Mouse (Mus musculus) testis, adult 2 months (tissue): ENCODE results near the gene Krba1. TPM values are rescaled to one million over a fixed set of nuclear protein-coding genes. Genes with fewer than 3 reads are reported as not detected.

Experiments used
- H3K27ac ChIP-seq: fragments of 200-500 bp; 2 replicates; pipeline ENCODE4 v1.5.1; 2012; ENCODE audit warnings: low read depth, low read length; ENCODE audit not compliant: control insufficient read depth, insufficient read depth
- H3K27me3 ChIP-seq: fragments of 200-500 bp; 2 replicates; pipeline ENCODE4 v1.6.1; 2012; ENCODE audit warnings: mild to moderate bottlenecking, low read length, moderate library complexity; ENCODE audit not compliant: control insufficient read depth, insufficient read depth
- H3K36me3 ChIP-seq: fragments of 200-500 bp; 2 replicates; pipeline ENCODE4 v1.6.1; 2012; ENCODE audit warnings: mild to moderate bottlenecking, low read length; ENCODE audit not compliant: control insufficient read depth, insufficient read depth
- H3K4me1 ChIP-seq: fragments of 200-500 bp; 2 replicates; pipeline ENCODE4 v1.6.1; 2012; ENCODE audit warnings: low read length; ENCODE audit not compliant: control insufficient read depth, insufficient read depth
- H3K4me3 ChIP-seq: fragments of 200-500 bp; 2 replicates; pipeline ENCODE4 v1.5.1; 2012; ENCODE audit warnings: low read depth, mild to moderate bottlenecking, low read length, moderate library complexity, mixed read lengths; ENCODE audit not compliant: control insufficient read depth
- CTCF ChIP-seq: fragments of 200-500 bp; IDR thresholded peaks from 2 replicates; pipeline ENCODE4 v1.5.1; 2012; ENCODE audit warnings: low read depth, mild to moderate bottlenecking, inconsistent platforms, low read length, moderate library complexity; ENCODE audit not compliant: control insufficient read depth, insufficient read depth, insufficient replicate concordance
- POLR2A ChIP-seq: fragments of 200-500 bp; IDR thresholded peaks from 2 replicates; pipeline ENCODE4 v1.6.1; 2012; ENCODE audit warnings: low read depth, mild to moderate bottlenecking, inconsistent platforms, low read length, moderate library complexity; ENCODE audit not compliant: control insufficient read depth
- polyA plus RNA-seq: library from polyadenylated mRNA; depleted of rRNA; stranded (reverse); fragments of >200 nt; gene quantifications from 2 replicates; pipeline ENCODE4 v1.2.3, GENCODE M21; 2012

Gene Krba1
- polyA plus RNA-seq, 1 experiment = 54.8 TPM

GRCm38 (mm10) chr6:48426956-48427355 lies 31.6 kb downstream of the Krba1 start:
- H3K27ac ChIP-seq = no peak overlapping the region
- H3K4me3 ChIP-seq = no peak overlapping the region
- no peaks in the 10 kb centered on the region for H3K36me3 ChIP-seq
- TF ChIP-seq POLR2A (no peak), CTCF (no peak)
- H3K27me3 ChIP-seq = no peaks in the 10 kb centered on the region
- no peaks in the 10 kb centered on the region for H3K4me1 ChIP-seq

DNA sequence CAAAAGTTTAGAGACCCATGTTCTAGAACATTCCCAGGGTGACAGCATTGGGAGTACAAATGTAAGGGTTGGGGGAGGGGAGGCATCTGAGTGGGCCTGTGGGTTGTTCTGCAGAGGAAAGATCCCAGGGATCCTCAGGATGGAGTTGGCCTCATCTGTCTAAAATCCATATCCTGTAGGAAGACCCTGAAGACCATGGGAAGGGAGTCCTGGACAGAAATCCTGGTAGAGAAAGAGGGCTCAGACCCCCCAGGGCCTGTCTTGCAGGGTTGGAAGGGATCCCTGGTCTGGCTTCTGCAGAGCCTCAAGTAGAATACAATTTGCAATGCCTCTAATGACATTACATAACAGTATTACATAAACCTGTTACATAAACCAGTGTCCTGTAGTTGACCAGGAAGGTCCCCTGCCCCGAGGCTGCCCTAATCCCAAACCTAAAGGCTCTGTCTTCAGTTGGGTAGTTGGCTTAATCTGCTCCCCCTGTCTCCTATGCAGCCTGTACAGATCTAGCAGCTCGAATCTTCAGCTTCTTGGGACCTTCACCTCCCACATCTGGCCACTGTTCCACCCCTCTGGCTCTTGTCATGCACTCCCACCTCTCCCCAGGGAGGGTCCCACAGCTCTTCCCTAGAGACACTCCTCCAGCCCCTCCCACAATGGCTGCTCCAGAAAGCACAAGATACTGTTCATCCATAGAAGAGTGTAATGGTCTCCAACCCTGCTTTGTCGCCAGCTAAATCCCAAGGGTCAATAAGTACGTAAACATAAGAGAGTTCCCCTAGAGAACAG lies 33.6 kb downstream of the Krba1 start:
- no peaks in the 10 kb centered on the region for H3K27me3 ChIP-seq
- no peaks in the 10 kb centered on the region for H3K36me3 ChIP-seq
- H3K4me1 ChIP-seq = no peaks in the 10 kb centered on the region
- no peak overlapping the region for H3K4me3 ChIP-seq
- TF ChIP-seq CTCF (no peak), POLR2A (no peak)
- no peak overlapping the region for H3K27ac ChIP-seq

DNA sequence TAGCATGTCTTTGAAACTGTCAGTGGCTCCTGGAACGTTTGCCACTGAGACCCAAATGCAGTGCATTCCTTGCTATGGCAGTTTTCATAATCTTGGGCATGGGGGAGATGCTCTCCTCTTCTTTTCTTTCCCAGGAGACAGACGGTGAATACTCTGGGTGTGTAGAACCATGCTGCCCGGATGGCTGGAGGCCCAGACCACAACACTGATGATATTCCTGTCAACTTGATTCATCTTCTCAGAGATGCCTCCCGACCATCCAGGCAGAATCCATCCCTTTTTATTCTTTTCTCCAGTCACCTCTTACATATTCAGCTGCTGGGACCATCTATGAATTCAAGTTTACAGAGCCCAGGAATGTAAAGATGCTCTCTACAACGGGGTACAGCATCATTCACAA lies 35.4 kb downstream of the Krba1 start:
- Histone ChIP-seq H3K27me3 (no peaks in the 10 kb centered on the region), H3K4me1 (no peaks in the 10 kb centered on the region)
- no peak for TF ChIP-seq POLR2A
- TF ChIP-seq CTCF = no peak

GRCm38 (mm10) chr6:48432893-48433816 lies 37.8 kb downstream of the Krba1 start:
- H3K4me3 ChIP-seq = no peak overlapping the region
- H3K4me1 ChIP-seq = peaks cover 2% of the 10 kb centered on the region; the same call in 1 of the 2 replicates
- H3K27ac ChIP-seq = no peak overlapping the region
- no peak for TF ChIP-seq POLR2A
- TF ChIP-seq CTCF = no peak
- no peaks in the 10 kb centered on the region for H3K27me3 ChIP-seq
- no peaks in the 10 kb centered on the region for H3K36me3 ChIP-seq

More for the DNA sequence above, 35.4 kb downstream of the Krba1 start:
- H3K36me3 ChIP-seq = no peaks in the 10 kb centered on the region
- H3K27ac ChIP-seq = no peak overlapping the region
- H3K4me3 ChIP-seq = no peak overlapping the region

- no peaks in the 10 kb centered on the region for H3K27me3 ChIP-seq
- TF ChIP-seq POLR2A (no peak), CTCF (no peak)
- H3K36me3 ChIP-seq = no peaks in the 10 kb centered on the region
- H3K4me1 ChIP-seq = peaks cover 2% of the 10 kb centered on the region; the same call in 1 of the 2 replicates
- H3K27ac ChIP-seq = no peak overlapping the region
- no peak overlapping the region for H3K4me3 ChIP-seq
Observed at GRCm38 (mm10) chr6:48434651-48435050, 39.3 kb downstream of the Krba1 start.

DNA sequence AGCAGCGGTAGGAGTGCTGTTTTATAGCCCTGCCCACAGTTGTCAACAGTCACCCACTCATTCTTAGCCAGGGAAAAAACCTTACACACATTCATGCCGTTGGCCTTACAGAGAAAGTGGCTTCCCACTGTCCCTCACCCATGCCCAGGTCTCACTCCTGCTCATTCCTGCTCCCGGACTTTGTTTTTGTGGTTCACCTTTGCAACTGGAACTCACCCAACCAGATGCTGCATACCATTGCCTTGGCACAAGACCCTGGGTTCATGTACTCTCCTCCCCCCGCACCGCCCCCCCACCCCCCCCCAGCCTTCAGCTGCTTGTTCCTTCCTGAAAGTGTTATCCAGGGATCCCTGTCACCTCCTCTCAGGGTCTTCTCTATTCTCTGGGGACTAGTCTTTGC lies 39.7 kb downstream of the Krba1 start:
- no peak for TF ChIP-seq CTCF
- no peak for TF ChIP-seq POLR2A
- Histone ChIP-seq H3K4me1 (peaks cover 2% of the 10 kb centered on the region; the same call in 1 of the 2 replicates), H3K27me3 (no peaks in the 10 kb centered on the region), H3K4me3 (no peak overlapping the region), H3K36me3 (no peaks in the 10 kb centered on the region), H3K27ac (no peak overlapping the region)

DNA sequence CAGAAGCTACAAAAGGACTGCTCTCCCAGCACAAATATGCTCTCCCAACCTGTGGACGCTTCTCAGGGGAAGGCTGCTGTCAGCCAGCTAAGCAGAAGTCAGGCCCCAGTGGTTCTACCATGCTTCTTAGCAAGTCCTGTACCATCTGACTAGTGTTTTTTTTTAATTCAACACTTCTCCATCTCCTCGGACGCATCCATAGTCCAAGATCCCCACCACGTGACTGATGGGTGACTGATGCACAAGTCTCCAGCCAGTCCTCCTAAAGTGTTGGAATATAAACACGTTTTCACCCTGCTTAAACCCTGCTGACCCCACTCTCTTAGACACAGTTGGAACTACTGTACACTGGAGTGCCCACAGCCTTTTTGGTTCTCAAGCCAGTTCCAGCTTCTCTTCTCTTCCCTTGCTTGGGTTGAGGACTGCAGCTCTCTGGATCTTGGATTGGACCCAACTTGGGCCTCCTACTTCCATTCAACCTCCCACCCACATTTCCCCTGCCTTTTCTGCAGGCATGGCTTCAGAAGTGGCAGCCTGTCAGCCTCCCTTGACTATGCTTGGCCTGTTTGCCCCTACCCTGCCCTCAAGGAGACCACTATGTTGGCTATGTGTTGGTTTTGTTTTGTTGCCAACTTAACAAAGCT lies 40.4 kb downstream of the Krba1 start:
- Histone ChIP-seq H3K27ac (no peak overlapping the region), H3K27me3 (no peaks in the 10 kb centered on the region), H3K36me3 (no peaks in the 10 kb centered on the region), H3K4me1 (peaks cover 2% of the 10 kb centered on the region; the same call in 1 of the 2 replicates), H3K4me3 (no peak overlapping the region)
- TF ChIP-seq CTCF (no peak), POLR2A (no peak)
